Mouse (Mus musculus) midbrain, embryonic 15.5 days (tissue): ENCODE results near the gene Gna12. TPM values are rescaled to one million over a fixed set of nuclear protein-coding genes. Genes with fewer than 3 reads are reported as not detected.

Experiments used
- ATAC-seq: fragments of 200-750 bp; cut with Nextera tagmentation; replicated peaks from 2 replicates; pipeline ENCODE4 v1.8.0; 2017; ENCODE audit warnings: moderate TSS enrichment
- H3K27ac ChIP-seq: fragments of 300-500 bp; sonication (generic); 2 replicates; pipeline ENCODE4 v1.5.1; 2015; ENCODE audit warnings: mild to moderate bottlenecking, inconsistent platforms
- H3K27me3 ChIP-seq: fragments of 300-500 bp; sonication (generic); replicated peaks from 2 replicates; pipeline ENCODE4 v1.6.1; 2015; ENCODE audit warnings: inconsistent platforms
- H3K36me3 ChIP-seq: fragments of 300-500 bp; sonication (generic); replicated peaks from 2 replicates; pipeline ENCODE4 v1.6.1; 2015; ENCODE audit warnings: inconsistent platforms
- H3K4me1 ChIP-seq: fragments of 300-500 bp; sonication (generic); 2 replicates; pipeline ENCODE4 v1.6.1; 2015; ENCODE audit warnings: inconsistent platforms
- H3K4me2 ChIP-seq: fragments of 300-500 bp; sonication (generic); 2 replicates; pipeline ENCODE4 v1.6.1; 2015; ENCODE audit warnings: inconsistent platforms, mild to moderate bottlenecking, moderate library complexity
- H3K4me3 ChIP-seq: fragments of 300-500 bp; sonication (generic); 2 replicates; pipeline ENCODE4 v1.5.1; 2015; ENCODE audit warnings: mild to moderate bottlenecking, inconsistent platforms
- H3K9ac ChIP-seq: fragments of 300-500 bp; sonication (generic); 2 replicates; pipeline ENCODE4 v1.6.1; 2015; ENCODE audit warnings: mild to moderate bottlenecking, inconsistent platforms
- H3K9me3 ChIP-seq: fragments of 300-500 bp; sonication (generic); 2 replicates; pipeline ENCODE4 v1.6.1; 2016; ENCODE audit warnings: inconsistent platforms
- WGBS: fragments of 180-500 bp; shearing (Covaris S2); methylation state at CpG from one replicate; pipeline ENCODE4 v1.1.7; 2015; ENCODE audit warnings: mixed read lengths; 5-methylcytosine and 5-hydroxymethylcytosine counted together
- polyA plus RNA-seq: library from polyadenylated mRNA; unstranded; fragments of >200 nt; fragmentation: Nextera tagmentation; extraction: Ambion mirVana; gene quantifications from 2 replicates; pipeline ENCODE4 v1.2.1, GENCODE M21; 2015

The Gna12 gene
- polyA plus RNA-seq, 1 experiment from 2014 or later = 49.8 TPM

DNA sequence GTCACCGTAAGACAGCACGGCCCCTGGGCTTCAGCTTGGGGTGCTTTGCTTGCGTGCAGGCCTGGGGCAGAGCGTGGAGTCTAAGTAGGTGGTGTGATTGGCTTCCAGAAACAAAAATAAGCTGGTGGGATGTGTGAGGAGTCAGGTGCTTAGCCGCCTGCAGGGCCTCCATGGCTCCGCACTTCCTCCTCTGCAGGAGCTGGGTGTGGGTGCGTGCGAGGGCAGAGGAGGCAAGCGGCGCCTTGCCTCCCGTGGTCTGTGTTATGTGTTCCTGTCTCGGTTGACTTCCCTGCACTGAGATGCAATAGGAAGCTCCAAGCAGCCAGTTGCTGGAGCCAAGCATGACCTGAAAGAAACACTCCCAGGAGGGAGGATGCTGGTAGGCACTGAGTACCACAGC is 90.4 kb downstream of the Gna12 start:
- Histone ChIP-seq H3K4me2 (no peak overlapping the region), H3K9ac (no peak overlapping the region), H3K36me3 (no peaks in the 10 kb centered on the region), H3K9me3 (no peaks in the 10 kb centered on the region), H3K27ac (no peak overlapping the region), H3K27me3 (peaks cover 18% of the 10 kb centered on the region), H3K4me1 (peaks cover 6% of the 10 kb centered on the region), H3K4me3 (no peak overlapping the region)
- 75% methylated on average over 12 of the region's 12 CpGs for WGBS
- ATAC-seq = no peak

GRCm38 (mm10) chr5:140736166-140736565 is 94.1 kb downstream of the Gna12 start:
- H3K27ac ChIP-seq = no peak overlapping the region
- no peak overlapping the region for H3K4me3 ChIP-seq
- WGBS = 29% methylated on average over 10 of the region's 13 CpGs
- H3K4me1 ChIP-seq = peaks cover 6% of the 10 kb centered on the region
- no peaks in the 10 kb centered on the region for H3K9me3 ChIP-seq
- no peaks in the 10 kb centered on the region for H3K36me3 ChIP-seq
- no peak overlapping the region for H3K9ac ChIP-seq
- peaks cover 21% of the 10 kb centered on the region for H3K27me3 ChIP-seq
- no peak for ATAC-seq
- no peak overlapping the region for H3K4me2 ChIP-seq

- H3K9ac ChIP-seq = no peak overlapping the region
- H3K4me1 ChIP-seq = peaks cover 6% of the 10 kb centered on the region
- peak overlapping the region; percentile 61 for H3K4me2 ChIP-seq
- H3K4me3 ChIP-seq = peak overlapping the region; percentile 32
- WGBS = under 1% methylated on average over 22 of the region's 22 CpGs
- peaks cover 21% of the 10 kb centered on the region for H3K27me3 ChIP-seq
- no peaks in the 10 kb centered on the region for H3K9me3 ChIP-seq
- H3K36me3 ChIP-seq = no peaks in the 10 kb centered on the region
- ATAC-seq = no peak
- H3K27ac ChIP-seq = no peak overlapping the region
Measured at GRCm38 (mm10) chr5:140735297-140735696, 94.9 kb downstream of the Gna12 start.

DNA sequence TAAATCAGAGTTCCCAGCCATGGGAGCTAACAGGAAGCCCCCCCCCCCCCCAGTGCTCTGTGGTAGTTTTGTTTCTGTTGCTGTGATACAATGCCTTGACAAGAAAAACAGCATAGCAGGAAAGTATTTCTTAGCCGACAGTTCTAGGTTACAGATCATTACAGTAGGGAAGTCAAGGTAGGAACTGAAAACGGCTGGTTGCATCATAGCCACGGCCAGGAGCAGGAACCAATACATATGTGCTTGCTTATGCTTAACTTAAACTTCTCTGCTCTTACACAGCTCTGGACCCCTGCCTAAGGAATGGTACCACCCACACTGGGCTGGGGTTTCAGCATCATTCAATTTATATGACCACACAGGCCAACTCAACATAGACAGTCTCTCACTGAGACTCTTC is 96.9 kb downstream of the Gna12 start:
- Histone ChIP-seq H3K27ac (no peak overlapping the region), H3K9ac (no peak overlapping the region), H3K4me3 (no peak overlapping the region), H3K27me3 (peaks cover 21% of the 10 kb centered on the region), H3K36me3 (no peaks in the 10 kb centered on the region), H3K4me2 (no peak overlapping the region), H3K4me1 (peaks cover 6% of the 10 kb centered on the region), H3K9me3 (no peaks in the 10 kb centered on the region)
- ATAC-seq = no peak
- 74% methylated on average over 3 of the region's 3 CpGs for WGBS

DNA sequence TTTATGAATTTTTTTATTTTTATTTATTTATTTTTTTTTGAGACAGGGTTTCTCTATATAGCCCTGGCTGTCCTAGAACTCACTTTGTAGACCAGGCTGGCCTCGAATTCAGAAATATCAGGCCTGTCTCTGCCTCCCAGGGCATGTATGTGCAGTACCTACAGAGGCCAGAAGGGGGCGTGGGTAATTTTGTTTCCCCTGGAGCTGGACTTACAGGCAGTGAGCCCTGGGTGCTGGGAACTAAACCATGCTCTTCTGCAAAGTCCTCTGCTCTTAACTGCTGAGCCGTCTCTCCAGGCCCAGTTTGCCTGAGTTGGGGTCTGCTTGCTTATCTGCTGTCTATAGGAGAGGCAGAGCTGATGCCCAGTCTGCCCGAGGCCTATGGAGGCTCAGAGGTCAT is 98.0 kb downstream of the Gna12 start:
- peaks cover 19% of the 10 kb centered on the region for H3K27me3 ChIP-seq
- H3K4me2 ChIP-seq = no peak overlapping the region
- H3K36me3 ChIP-seq = no peaks in the 10 kb centered on the region
- H3K4me1 ChIP-seq = peaks cover 6% of the 10 kb centered on the region
- 64% methylated on average over 4 of the region's 4 CpGs for WGBS
- H3K4me3 ChIP-seq = no peak overlapping the region
- no peak overlapping the region for H3K9ac ChIP-seq
- H3K27ac ChIP-seq = no peak overlapping the region
- H3K9me3 ChIP-seq = no peaks in the 10 kb centered on the region
- no peak for ATAC-seq

DNA sequence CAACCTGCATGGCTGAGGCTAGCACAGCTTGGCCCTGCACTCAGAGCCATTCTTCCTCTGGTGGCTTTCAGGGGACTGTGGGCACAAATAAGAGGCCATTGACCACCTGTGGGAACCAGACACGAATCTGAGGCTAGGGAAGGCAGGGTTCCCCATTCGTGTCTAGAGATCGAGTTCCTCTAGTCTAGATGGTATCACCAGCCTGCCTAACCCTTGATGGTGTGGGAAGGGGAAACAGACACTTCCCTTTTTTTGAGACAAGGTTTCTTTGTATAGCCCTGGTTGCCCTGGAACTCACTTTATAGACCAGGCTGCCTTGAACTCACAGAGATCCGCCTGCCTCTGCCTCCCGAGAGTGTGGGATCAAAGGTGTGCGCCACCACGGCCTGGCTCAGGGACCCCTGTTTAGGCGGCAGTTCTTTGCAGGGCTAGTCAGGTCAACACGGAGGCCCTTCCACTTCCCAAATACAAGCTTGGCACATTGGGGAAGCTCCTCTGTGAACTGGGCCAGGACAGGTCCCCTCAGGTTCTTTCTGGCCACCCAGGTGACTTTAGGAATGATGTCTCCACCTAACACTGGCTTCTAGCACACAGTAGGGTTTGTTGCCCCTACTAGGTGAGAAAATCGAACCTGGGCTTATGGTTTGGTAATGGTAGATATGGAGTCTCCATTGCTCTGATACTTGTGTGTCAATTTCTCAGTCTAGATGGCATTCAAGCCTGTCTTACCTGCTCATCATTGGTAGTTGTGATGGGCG is 99.0 kb downstream of the Gna12 start:
- no peaks in the 10 kb centered on the region for H3K36me3 ChIP-seq
- H3K9ac ChIP-seq = no peak overlapping the region
- H3K27ac ChIP-seq = no peak overlapping the region
- no peaks in the 10 kb centered on the region for H3K9me3 ChIP-seq
- WGBS = 85% methylated on average over 11 of the region's 11 CpGs
- H3K4me1 ChIP-seq = peaks cover 6% of the 10 kb centered on the region
- no peak for ATAC-seq
- H3K27me3 ChIP-seq = peaks cover 14% of the 10 kb centered on the region
- no peak overlapping the region for H3K4me2 ChIP-seq
- H3K4me3 ChIP-seq = no peak overlapping the region

GRCm38 (mm10) chr5:140726946-140727740 is 103.1 kb downstream of the Gna12 start:
- Histone ChIP-seq H3K27me3 (no peaks in the 10 kb centered on the region), H3K27ac (0 out of 2 replicates have a peak overlapping the region, but pooled peaks have one; percentile 21), H3K4me2 (no peak overlapping the region), H3K36me3 (no peaks in the 10 kb centered on the region), H3K9ac (no peak overlapping the region), H3K4me1 (peaks cover 22% of the 10 kb centered on the region; the same call in 1 of the 2 replicates), H3K9me3 (no peaks in the 10 kb centered on the region), H3K4me3 (no peak overlapping the region)
- WGBS = 83% methylated on average over 17 of the region's 17 CpGs
- ATAC-seq = no peak

DNA sequence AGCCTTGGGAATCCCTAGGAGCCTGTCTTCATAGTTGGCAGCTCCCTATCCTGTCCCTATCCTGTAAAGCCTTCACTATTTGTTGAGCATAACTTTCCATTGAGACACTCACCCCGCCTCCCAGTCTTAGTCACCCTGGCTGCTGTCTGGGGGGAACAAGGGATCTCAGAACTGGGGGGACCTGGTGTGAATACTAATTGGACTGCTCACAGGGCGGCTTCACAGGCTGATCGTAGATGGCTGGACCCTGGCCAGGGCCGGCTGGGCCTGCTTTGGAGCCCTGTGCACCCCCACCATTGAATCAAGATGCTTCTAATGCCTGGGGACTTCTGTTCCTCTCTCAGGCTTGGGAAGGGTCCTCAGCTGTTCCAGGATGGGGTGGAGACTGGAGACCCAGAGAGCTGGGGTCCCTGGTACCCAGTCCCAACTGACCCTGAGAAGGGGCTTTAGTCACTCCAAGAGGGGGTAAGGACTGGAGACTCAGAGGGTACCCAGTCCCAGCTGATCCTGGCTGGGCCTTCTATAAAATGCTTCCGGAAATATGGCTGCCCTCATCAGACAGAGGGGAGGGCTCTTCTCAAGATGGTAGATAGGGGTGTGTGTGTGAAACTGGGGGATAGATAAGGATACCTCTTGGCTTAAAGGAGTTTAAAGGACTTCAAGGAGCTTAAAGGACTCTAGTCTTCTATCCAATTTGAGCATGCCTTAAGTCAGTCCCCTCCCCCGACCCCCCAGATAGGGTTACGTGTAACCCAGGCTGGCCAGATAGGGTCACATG is 104.0 kb downstream of the Gna12 start:
- no peaks in the 10 kb centered on the region for H3K27me3 ChIP-seq
- H3K9me3 ChIP-seq = no peaks in the 10 kb centered on the region
- H3K4me1 ChIP-seq = peaks cover 22% of the 10 kb centered on the region; the same call in 1 of the 2 replicates
- no peaks in the 10 kb centered on the region for H3K36me3 ChIP-seq
- no peak overlapping the region for H3K4me2 ChIP-seq
- WGBS = 75% methylated on average over 7 of the region's 7 CpGs
- no peak overlapping the region for H3K4me3 ChIP-seq
- ATAC-seq = peak; percentile 46
- H3K9ac ChIP-seq = no peak overlapping the region
- H3K27ac ChIP-seq = peak overlapping the region; percentile 66; the same call in 1 of the 2 replicates

- no peak within 1 kb of the TSS for H3K9ac ChIP-seq
- peak within 1 kb of the TSS; percentile 21; the same call in 1 of the 2 replicates for H3K27ac ChIP-seq
- H3K4me3 ChIP-seq = peak within 1 kb of the TSS; percentile 10; the same call in 1 of the 2 replicates
Measured at GRCm38 (mm10) chr5:140723822-140724221, 106.4 kb downstream of the Gna12 start, which contains the start of gene Amz1. TSS of gene Amz1 (plus strand) at chr5:140724127.

DNA sequence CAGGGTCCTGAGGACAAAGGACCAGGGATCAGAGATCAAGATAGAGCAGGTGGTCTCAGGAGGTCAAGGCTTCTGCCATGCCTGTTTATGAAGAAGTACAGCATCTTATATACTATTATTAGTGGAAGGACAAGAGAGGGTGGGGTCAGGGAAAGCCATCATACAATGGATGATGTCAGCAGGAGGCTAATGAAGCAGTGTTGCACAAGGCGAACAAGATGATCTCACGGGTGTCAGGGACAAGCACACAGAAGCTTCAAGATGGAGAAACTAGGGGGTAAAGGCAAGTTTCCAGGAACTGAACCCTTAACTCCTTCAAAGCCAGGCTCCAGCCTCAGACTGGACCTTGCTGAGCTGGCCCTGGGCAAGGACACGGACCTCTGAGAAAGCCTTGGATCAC is 108.1 kb downstream of the Gna12 start:
- H3K9me3 ChIP-seq = no peaks in the 10 kb centered on the region
- no peak for ATAC-seq
- peaks cover 23% of the 10 kb centered on the region; the same call in 1 of the 2 replicates for H3K36me3 ChIP-seq
- peaks cover 22% of the 10 kb centered on the region; the same call in 1 of the 2 replicates for H3K4me1 ChIP-seq
- no peak overlapping the region for H3K9ac ChIP-seq
- H3K4me3 ChIP-seq = no peak overlapping the region
- H3K27me3 ChIP-seq = no peaks in the 10 kb centered on the region
- WGBS = 81% methylated on average over 3 of the region's 3 CpGs
- H3K4me2 ChIP-seq = no peak overlapping the region
- no peak overlapping the region for H3K27ac ChIP-seq

More at GRCm38 (mm10) chr5:140723822-140724221, 106.4 kb downstream of the Gna12 start, which contains the start of gene Amz1:
- Histone ChIP-seq H3K4me2 (peak within 1 kb of the TSS; percentile 22), H3K36me3 (peaks cover 8% of the 10 kb centered on the region; the same call in 1 of the 2 replicates), H3K27me3 (no peaks in the 10 kb centered on the region), H3K4me1 (peaks cover 22% of the 10 kb centered on the region; the same call in 1 of the 2 replicates), H3K9me3 (no peaks in the 10 kb centered on the region)
- 45% methylated on average over 13 of the region's 13 CpGs for WGBS
- peak; percentile 82 for ATAC-seq

- 79% methylated on average over 7 of the region's 7 CpGs for WGBS
- Histone ChIP-seq H3K9ac (no peak overlapping the region), H3K27ac (no peak overlapping the region), H3K9me3 (no peaks in the 10 kb centered on the region), H3K4me2 (no peak overlapping the region), H3K4me3 (no peak overlapping the region), H3K4me1 (peaks cover 22% of the 10 kb centered on the region; the same call in 1 of the 2 replicates), H3K36me3 (peaks cover 33% of the 10 kb centered on the region; the same call in 1 of the 2 replicates), H3K27me3 (no peaks in the 10 kb centered on the region)
- ATAC-seq = no peak
Measured at GRCm38 (mm10) chr5:140720773-140721172, 109.5 kb downstream of the Gna12 start.
